Mouse (Mus musculus) layer of hippocampus, postnatal 14 days (tissue): Measurements from ENCODE around the gene Cks1brt. TPM values are rescaled to one million over a fixed set of nuclear protein-coding genes. Genes with fewer than 3 reads are reported as not detected.
A peak's percentile ranks its signal among the peaks of the same experiment; 100 is the strongest.
"Not testable (repeated sequence)": the region's sequence is repeated elsewhere in the genome, so short reads cannot be mapped to it uniquely, and the experiment has no call there.

Experiments
- DNase-seq, 2 experiments: peaks; one replicate each; pipeline ENCODE4 v3.0.0; 2021 to 2022; ENCODE audit warnings: low spot score in 2 of 2, mixed read lengths in 1 of 2
- long read RNA-seq, 2 experiments: library from polyadenylated mRNA; stranded (forward); transcript quantifications; one replicate each; pipeline ENCODE4 v2.0.0; 2021
- microRNA-seq, 2 experiments: library from miRNA; unstranded; fragments of <30 nt; microRNA quantifications; one replicate each; pipeline ENCODE4 v1.2.0; 2021
- total RNA-seq, 2 experiments: library from RNA; stranded (reverse); gene quantifications; 2 replicates each; pipeline ENCODE4 v1.2.3; 2021

Gene Cks1brt
- not detected for total RNA-seq
- long read RNA-seq, experiment 1 = 0 reads
- long read RNA-seq, experiment 2 = 0 reads

DNA sequence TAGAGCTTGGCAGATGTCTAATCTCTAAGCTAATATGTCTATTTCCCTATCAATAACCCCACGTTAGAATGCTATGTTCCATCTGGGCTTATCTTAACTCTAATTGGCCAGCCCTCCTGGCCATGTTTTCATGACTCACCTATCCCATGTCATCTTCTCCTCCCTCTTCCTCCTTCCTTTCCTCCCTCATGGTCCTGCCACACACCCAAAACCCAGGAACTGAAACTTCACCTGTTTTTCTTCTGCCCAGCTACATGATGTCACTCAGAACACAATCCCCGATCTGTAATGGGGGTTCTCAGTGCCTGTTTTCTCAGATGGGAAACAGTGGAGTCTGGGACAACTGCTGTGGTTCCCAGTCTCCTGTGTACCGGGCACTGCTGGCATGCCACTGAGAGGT, at the start of gene Cks1brt:
Cks1brt (plus strand) TSS at position 301 of the 400 bp plus-strand sequence.
- DNase-seq = no peak

DNA sequence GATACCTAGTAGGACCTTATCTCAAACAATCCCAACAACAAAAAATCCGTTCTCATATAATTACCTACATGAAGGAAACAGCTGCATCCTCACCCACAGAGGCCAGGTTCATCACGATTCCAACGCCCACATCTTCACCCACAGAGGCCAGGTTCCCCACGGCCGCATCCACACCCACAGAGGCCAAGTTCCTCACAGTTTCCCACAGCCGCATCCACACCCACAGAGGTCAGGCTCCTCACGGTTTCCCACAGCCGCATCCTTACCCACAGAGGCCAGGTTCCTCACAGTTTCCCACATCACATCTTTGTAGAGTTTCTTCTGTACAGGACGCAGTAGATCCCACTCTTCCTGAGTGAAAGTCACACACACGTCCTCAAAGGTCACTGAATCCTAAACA, 38.5 kb upstream of the Cks1brt start:
- no peak for DNase-seq

DNA sequence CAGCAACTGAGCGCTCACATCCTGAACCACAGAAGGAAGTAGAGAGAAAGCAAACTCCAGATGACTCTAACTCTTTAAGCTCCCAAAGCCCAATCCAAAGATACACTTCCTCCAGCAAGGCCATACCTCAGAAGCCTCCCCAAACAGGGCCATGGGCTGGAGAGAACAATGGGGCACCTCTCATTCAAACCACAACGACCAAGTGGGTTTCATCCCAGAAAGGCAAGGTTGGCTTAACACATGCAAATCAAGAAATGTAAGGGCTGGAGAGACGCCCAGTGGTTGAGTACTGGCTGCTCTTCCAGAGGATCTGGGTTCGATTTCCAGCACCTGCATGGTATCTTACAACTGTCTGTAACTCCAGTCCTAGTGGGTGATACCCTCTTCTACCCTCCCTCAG, 36.2 kb upstream of the Cks1brt start:
- no peak for DNase-seq

DNA sequence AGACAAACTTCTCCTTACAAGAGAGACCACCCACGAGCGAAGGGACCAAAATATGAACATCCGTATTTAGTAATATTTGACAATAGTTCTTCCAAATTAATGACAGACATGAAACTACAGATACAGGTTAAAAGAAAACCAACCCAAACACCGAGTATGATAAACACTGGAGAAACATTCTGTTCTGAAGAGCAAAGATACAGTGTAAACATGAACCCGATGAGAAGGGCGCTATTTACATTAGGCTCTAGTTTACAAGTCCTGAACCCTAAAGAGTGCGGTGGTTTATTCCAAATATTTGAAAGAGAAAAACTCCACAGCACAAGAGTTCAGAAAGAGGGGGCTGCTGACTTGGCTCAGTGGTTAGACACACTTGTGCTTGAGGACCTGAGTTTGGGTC, 34.7 kb upstream of the Cks1brt start:
- no peak for DNase-seq

DNA sequence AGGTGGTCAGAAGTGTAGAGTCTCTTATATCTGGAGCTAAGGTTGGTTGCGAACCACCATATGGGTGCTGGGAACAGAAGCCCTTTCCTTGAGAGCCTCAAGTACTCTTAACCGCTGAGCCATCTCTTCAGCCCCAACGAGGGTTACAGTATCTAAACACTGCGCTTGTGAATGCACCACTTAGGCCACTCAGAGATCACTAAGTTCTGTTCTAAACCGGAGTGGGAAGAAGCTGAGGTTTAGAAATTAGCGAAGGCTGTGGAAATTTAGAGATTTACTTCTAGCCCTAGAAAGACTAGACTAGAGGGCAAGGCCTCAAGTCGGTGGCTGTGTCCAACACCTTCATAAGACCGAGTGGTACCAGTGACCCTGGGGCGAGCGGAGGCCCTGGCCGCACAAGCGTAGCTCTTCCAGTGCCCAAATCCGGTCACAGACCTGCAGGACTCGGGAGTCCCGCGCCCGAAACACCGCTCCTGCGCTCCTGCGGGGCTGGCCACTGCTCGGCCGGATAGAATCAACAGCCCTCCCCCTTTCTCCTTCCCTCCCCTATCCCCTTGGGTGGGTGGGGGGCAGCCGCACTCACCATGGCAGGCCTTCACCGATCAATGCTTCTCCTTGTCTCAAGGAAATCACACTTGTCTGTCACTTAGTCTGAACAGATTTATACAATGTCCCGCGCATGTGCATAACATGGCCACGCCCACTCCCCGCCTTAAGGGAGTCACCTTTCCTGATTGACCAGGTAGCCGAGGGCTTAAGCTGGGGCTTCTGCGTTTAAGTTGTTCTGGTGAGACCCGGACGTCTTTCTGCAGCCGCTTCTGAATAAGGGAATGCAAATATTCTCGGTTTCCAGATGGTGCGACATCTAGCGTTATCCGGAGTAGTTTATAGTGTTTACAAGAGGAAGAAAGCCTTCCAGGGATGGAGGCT, 32.4 kb upstream of the Cks1brt start:
- DNase-seq = peak; percentile 71 to 80

DNA sequence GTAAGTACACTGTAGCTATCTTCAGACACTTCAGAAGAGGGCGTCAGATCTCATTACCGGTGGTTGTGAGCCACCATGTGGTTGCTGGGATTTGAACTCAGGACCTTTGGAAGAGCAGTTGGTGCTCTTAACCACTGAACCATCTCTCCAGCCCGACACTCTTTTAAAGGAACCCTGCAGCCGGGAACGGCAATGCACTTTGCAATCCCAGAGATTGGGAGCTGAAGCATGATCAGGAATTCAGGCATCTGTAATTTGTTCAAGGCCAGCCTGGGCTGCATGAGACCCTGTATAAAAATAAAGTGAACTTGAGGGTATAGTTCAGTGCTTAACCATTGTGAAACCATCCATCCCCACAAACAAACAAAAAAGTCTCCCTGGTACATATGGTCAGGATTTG, 31.5 kb upstream of the Cks1brt start:
- DNase-seq = not testable (repeated sequence)

DNA sequence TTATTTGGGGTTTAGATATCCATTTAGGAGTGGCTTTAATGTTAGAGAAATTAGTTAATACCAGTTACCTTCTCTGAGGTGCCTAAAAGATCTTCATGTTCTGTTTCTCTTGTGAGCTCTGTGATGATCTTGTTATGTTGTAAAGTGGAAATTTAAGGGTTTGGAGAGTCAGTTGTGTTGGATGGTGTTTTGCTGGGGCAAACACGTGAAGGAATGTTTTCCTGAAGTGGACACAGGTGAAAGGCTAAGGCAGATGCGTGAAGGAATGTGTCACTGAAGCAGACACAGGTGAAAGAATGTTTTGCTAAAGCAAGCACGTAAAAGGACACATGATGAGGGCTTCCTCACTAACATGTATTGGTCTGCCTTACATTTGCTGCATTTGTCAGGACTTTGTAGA, 28.7 kb upstream of the Cks1brt start, which contains the start of gene Zfp791:
Zfp791 (minus strand) TSS at position 101 of the 400 bp plus-strand sequence.
- DNase-seq = no peak

DNA sequence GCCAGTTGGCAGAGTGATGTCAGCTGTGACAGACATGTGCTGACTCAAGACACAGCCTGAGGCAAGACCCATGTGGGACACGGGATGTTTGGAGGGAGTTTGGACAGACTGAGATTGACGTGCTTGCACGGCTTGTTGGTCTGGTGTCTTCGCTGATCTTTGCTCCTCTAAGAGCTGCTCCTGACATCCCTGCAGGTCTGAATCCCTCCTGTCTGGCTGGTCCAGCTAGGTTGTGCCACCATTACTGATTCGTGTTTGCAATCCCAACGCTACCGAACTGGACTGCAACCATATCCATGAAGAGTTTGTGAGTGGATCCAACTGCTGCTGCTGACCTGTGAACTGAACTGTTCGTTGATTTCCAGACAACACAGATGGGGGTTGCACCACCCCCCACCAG, 28.0 kb upstream of the Cks1brt start:
- DNase-seq = no peak

DNA sequence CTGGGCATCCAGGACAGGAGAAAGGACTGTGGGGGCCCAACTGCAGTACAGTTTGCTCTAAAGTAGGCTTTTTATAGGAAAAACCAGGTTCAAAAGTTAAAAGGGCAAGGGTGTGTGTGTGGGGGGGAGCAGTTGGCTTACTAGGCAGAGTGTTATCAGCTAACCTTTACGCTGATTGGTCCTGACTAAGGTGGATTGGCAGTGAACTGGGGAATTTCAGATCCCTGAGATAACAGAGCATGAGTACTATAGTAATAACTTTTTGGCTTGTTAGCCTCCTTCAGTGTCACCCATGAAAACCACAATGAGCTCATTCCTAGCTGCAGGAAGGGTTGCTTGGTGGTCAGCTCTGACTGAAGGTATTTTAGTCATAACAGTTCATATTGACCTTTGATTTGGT, 19.4 kb upstream of the Cks1brt start:
- DNase-seq = no peak

DNA sequence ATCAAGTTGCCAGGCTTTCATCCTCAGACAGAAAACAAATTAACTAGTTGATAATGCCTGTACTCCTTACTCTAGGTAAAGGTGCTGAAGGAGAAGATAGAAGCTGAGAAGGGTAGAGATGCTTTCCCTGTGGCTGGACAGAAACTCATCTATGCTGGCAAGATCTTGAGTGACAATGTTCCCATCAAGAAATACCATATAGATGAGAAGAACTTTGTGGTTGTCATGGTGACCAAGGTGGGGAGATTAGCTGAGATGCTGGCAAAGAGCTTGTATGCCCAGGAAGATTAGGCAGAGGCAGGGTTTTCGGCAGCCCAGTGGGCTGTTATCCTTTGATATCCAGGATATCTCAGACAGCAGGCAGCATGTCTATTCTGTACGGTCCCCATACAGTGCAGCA, 16.0 kb upstream of the Cks1brt start:
- DNase-seq = not testable (repeated sequence)

DNA sequence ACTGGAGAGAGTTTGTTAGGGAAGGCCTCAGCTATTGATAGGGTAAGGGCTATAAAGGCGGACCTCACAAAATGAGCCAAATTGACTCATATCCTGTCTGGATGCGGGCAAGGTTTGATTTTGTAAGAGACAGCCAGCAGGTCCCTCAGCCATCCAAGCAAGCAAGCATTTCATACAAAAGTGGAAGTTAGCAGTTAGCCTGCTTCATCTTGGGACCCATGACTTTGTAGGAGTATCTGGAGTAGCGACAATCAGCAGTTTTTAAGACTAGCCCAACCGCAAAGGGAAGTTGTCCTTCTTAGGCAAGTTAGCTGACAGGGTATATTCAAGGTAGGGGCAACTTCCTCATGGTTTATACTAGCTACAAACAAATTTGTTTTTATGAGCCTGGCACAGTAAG, 9.2 kb upstream of the Cks1brt start:
- no peak for DNase-seq

DNA sequence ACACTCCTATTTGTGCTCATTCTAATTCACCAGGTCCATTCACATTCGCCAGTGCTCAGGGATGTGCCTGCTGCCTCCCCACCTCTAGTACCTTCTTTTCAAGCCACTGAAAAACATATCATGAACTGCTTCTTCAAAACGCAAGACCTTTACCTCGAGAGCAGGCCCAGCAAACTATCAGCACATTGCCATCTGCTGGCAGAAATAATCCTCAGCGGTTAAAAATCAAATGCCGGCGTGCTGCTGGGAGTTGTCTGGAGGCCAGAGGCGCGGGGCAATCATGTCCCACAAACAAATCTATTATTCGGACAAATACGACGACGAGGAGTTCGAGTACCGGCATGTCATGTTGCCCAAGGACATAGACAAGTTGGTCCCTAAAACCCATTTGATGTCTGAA, 19.6 kb downstream of the Cks1brt start:
- DNase-seq = peak; percentile 48 to 57

DNA sequence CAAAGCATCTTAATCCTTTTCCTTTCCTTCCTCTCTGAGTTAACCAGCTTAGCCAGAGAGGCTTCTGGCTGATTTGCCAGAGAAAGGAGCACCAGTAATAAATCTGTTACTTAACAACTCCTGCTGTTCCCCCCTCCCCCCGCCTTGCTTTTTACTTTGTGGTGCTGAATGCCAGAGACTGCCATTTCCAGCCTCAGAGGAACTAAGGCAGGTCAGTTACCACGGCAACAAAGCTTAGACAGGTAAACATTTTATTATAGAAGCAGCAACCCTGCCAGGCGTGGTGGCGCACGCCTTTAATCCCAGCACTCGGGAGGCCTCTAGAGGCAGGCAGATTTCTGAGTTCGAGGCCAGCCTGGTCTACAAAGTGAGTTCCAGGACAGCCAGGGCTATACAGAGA, 24.2 kb downstream of the Cks1brt start:
- DNase-seq = no peak

DNA sequence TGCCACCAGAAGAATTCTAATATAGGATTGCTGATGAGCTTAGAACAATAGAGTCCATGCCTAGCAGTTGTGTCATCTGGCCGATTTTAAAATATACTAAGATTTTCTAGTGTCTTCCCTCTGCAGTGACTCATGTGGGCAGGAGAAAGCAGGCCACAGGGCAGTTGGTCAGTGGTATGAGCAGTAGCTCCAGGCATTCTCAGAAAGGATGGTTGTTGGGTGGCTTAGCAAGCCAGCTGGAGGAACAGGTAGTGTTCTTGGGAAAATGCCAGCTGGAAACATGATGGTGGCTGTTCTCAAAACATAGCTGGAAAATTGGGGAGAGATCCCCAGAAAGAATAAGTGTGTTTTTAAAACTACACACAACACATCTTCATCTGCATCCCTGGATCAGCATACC, 40.6 kb downstream of the Cks1brt start:
- DNase-seq = no peak

DNA sequence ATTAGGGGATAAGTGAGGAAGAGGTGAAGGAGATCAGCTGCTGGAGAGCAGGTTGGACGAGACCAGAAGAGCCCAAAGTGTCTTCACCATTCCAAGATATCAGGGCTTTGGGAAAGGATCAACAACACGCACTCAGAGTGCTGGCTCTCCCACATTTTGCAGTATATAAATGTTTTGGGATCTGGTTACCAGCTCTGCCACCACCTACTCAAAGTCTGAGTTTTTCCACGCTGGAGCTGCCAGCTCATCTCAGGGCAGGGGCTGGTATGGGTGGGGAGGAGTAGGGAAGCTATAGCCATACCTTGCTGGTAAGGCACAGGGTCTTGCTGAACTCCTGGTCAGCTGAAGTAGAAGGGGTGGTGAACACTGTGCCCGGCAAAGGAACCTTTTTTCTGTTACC, 68.5 kb downstream of the Cks1brt start:
- DNase-seq = no peak

DNA sequence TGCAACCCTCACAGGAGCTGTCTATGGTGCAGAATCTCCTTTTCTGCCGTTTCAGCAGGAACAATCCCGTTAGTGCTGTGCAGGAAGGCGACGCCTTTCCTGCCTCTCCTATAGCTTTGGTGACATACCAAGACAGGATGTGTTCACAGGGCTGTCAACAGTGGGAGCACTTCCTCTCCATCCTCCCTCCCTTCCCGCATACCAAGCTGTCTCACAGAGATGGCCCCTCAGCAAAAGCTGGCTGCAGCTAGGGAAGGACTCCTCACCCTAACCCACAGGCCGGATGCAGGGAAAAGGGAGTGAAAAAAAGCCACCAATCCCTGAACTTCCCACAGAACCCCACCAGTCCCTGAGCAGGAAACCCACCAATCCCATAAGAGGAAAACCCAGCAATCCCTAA, 69.3 kb downstream of the Cks1brt start:
- DNase-seq = no peak

Small RNAs within 50 kb of the gene (microRNA-seq; reads per million reads assigned to microRNA genes)
- gene Gm23388 = 0 to 0.57 reads per million in 2 experiments

Other genes with a start within 250 kb of the Cks1brt start
- not detected for gene Klf1, start 250.0 kb upstream of the Cks1brt start, total RNA-seq
- gene Dnase2a, start 243.4 kb upstream of the Cks1brt start, total RNA-seq = 1 to 10 TPM; 4.0 TPM
- 100 to 1,000 TPM; 127 to 140 TPM for gene Mast1, start 214.6 kb upstream of the Cks1brt start, total RNA-seq
- 1 to 10 TPM; 1.5 to 1.8 TPM for gene Rtbdn, start 204.9 kb upstream of the Cks1brt start, total RNA-seq
- gene Gm49661, start 182.5 kb upstream of the Cks1brt start, total RNA-seq = not detected
- 100 to 1,000 TPM; 417 to 431 TPM for gene Prdx2, start 182.3 kb upstream of the Cks1brt start, total RNA-seq
- gene Rnaseh2a, start 182.2 kb upstream of the Cks1brt start, total RNA-seq = 10 to 100 TPM; 34.3 to 34.4 TPM
- gene Junb, start 173.2 kb upstream of the Cks1brt start, total RNA-seq = 10 to 100 TPM; 45.5 to 54.7 TPM
- 1 to 10 TPM; 7.6 to 9.0 TPM for gene Hook2, start 161.3 kb upstream of the Cks1brt start, total RNA-seq
- gene Best2, start 137.4 kb upstream of the Cks1brt start, total RNA-seq = not detected
- 100 to 1,000 TPM; 108 to 115 TPM for gene Asna1, start 126.6 kb upstream of the Cks1brt start, total RNA-seq
- 100 to 1,000 TPM; 136 to 150 TPM for gene Trir, start 125.1 kb upstream of the Cks1brt start, total RNA-seq
- gene Tnpo2, start 115.0 kb upstream of the Cks1brt start, total RNA-seq = 100 to 1,000 TPM; 150 to 152 TPM
- 10 to 100 TPM; 36.2 to 41.4 TPM for gene Fbxw9, start 91.9 kb upstream of the Cks1brt start, total RNA-seq
- gene Gm5741, start 83.9 kb upstream of the Cks1brt start, total RNA-seq = not detected
- gene Dhps, start 80.2 kb upstream of the Cks1brt start, total RNA-seq = 10 to 100 TPM; 63.8 to 67.4 TPM
- 10 to 100 TPM; 57.5 to 61.5 TPM for gene Wdr83os, start 71.2 kb upstream of the Cks1brt start, total RNA-seq
- 10 to 100 TPM; 26.3 to 34.6 TPM for gene Wdr83, start 70.6 kb upstream of the Cks1brt start, total RNA-seq
- gene Man2b1, start 68.7 kb upstream of the Cks1brt start, total RNA-seq = 10 to 100 TPM; 39.6 to 42.7 TPM
- 1 to 10 TPM; 5.6 to 5.8 TPM for gene Zfp791, start 28.8 kb upstream of the Cks1brt start, total RNA-seq
- not detected for gene Olfr371, start 74.1 kb downstream of the Cks1brt start, total RNA-seq
- gene Orc6, start 147.7 kb downstream of the Cks1brt start, total RNA-seq = 10 to 100 TPM; 35.0 to 35.3 TPM
- 100 to 1,000 TPM; 135 to 142 TPM for gene Vps35, start 147.9 kb downstream of the Cks1brt start, total RNA-seq
- 1 to 10 TPM in 1 of 2 experiments, under 1 TPM in 1; 0.78 to 1.2 TPM for gene Mylk3, start 234.4 kb downstream of the Cks1brt start, total RNA-seq